Mouse (Mus musculus) embryo, embryonic 11.5 days (tissue): ENCODE data around the gene Vmn1r179.
"Not testable (repeated sequence)": the region's sequence is repeated elsewhere in the genome, so short reads cannot be mapped to it uniquely, and the experiment has no call there.

Source experiments
- DNase-seq: peaks from one replicate; pipeline ENCODE4 v3.0.0-alpha.2; 2012; ENCODE audit warnings: low read depth, low spot score

Vmn1r179 gene

DNA sequence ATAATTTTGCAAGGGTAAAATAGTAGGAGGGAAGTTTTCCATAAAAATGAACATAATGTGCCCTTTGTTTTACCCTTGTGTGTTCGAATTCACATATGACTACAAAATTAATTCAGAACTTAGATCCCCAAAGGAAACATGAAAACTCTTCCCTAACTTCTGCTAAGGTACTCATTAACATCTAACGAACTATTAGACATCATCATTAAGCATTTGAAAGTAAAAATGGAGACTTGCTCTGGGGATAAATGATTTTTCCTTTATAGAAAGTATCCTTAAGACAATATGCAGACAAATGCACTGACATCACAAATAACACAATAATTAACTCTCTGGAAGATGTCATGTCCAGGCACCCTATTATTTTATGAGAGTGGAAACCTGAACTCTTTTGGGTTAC is at the start of gene Vmn1r179:
Gene Vmn1r179 (plus strand): TSS at position 301 of the 400 bp plus-strand sequence.
- DNase-seq: no peak

DNA sequence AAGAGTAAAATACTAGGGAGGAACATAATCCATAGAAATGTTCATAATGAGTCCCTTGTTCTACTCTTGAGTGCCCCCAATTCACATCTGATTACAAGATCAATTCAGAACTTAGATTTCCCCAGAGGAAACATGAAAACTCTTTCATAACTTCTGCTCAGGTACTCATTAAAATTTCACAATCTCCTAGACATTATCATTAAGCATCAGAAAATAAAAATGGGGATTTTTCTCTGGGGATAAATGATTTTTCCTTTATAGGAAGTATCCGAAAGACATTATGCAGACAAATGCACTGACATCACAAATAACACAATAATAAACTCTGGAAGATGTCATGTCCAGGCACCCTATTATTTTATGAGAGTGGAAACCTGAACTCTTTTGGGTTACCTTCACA is 35.1 kb upstream of the Vmn1r179 start, which contains the start of gene Vmn1r178:
Gene Vmn1r178 (plus strand): TSS at position 301 of the 400 bp plus-strand sequence.
- no peak for DNase-seq

DNA sequence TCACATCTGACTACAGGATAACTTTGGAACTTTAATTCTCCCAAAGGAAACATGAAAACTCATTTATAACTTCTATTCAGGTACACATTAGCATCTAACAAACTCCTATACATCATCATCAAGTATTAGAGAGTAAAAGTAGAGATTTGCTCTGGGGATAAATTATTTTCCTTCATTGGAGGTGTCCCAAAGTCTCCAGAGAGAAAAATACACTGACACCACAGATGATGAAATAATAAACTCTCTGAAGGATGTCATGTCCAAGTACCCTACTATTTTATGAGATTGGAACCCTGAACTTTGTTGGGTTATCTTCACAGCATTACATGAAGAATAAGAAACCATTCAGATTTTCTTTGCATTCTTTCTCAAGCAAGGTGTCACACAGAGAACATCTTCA is 23.6 kb downstream of the Vmn1r179 start, which contains the start of gene Vmn1r180:
Gene Vmn1r180 (plus strand): TSS at position 301 of the 400 bp plus-strand sequence.
- no peak for DNase-seq

DNA sequence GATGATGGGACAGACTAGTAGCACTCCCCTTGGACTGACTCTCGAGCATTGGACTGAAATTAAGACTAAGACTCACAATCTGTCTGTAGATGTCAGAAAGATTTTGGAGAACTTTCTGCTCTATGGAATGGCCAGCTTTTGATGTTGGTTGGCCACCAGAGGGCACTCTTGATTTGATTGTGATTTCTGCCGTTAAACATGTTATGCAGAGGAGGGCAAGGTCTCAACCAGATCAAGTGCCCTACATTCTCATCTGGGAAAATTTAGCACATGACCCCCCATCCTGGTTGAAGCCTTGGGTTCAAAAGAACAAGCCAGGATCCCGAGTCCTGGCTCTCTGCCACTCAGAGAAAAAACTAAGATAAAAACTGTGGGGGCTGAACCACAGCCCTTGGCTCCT is 41.3 kb downstream of the Vmn1r179 start:
- not testable (repeated sequence) for DNase-seq

DNA sequence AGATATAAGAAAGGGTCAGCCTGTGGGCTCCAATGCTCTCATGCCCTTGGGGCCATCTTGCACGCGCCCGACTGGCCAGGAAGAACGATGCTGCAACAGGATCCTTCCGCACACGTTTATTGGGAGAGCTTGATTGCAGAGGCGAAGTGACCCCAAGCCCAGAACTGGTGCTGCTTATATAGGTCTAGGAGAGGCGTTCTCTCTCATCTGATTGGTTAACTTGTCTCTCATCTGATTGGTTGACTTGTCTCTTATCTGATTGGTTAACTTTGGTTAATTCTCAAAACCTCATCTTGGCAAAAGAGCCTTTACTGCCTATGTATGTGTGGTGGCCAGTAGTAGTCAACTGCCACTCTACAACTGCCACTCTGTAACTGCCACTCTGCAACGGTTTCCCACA is 47.5 kb downstream of the Vmn1r179 start, which contains the start of gene Vmn1r181:
Gene Vmn1r181 (plus strand): TSS at position 301 of the 400 bp plus-strand sequence.
- not testable (repeated sequence) for DNase-seq
